Mouse (Mus musculus): Measurements from ENCODE around the gene Tbcel.
A peak's percentile ranks its signal among the peaks of the same experiment; 100 is the strongest.

Gene Tbcel

DNA sequence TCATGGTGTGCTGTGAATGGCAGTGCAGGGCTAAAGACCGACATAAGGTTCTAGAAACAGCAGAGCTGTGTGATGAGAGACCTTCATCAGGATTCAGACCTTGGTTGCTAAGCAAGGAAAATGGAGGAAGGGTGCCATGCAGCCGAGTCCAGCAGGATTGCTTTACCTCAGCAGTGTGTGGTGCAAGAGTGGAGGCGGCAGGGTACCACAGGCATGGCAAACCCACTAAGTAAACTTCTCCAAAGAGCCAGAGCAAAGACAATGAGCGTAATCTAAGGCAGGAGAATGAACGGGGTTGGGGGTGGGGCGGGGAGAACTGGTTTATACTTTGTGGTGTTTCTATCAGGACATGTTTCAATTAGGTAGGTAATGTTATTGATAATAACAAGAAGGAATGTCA is 58.6 kb downstream of the Tbcel start:
- DNase-seq (ENCODE audit: extremely low read depth, low read depth, low spot score) = no peak

GRCm38 (mm10) chr9:42442100-42442499 is 65.5 kb downstream of the Tbcel start:
- DNase-seq (ENCODE audit: extremely low read depth, low read depth, low spot score) = no peak

DNA sequence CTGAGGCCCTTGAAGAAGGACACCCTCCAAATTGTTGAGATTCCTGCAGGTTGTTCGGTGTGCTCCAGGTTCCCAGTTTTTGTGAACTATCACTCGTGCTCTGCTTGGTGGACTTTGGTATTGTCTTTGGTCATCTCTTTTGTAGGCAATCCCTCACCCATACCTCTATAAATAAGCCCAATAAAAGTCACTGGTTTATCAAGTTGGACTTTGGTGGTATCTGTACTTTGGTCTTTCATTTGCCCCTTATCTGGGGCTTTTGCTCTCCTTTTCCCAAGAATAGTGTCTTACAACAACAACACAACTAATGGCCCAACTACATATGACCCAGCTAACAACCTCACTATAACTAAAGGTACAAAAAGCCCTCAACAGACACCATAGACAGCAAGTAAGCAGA is 66.4 kb downstream of the Tbcel start:
- no peak for DNase-seq (ENCODE audit: extremely low read depth, low read depth, low spot score)

- DNase-seq (ENCODE audit: extremely low read depth, low read depth, low spot score) = no peak
Observed at GRCm38 (mm10) chr9:42439446-42439845, 68.2 kb downstream of the Tbcel start.

- no peak for DNase-seq (ENCODE audit: extremely low read depth, low read depth, low spot score)
Observed at GRCm38 (mm10) chr9:42432155-42432554, 75.5 kb downstream of the Tbcel start.

DNA sequence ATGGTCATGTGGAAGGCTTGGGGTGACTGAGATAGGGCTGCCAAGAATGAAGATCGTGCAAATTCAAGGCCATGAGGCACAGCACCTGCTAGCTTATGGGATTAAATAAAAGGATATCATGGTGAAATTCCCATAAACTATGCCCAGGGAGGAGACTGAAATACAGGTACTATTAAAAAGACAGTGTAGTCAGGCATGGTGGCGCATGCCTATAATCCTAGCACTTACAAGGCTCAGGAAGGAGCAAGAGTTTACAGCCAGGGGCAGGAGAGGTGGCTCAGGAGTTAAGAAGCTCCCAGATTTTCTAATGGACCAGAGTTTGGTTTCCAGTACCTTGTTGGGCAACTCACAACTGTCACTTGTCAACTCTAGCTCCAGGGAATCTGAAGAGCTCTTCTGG is 76.0 kb downstream of the Tbcel start:
- DNase-seq (ENCODE audit: extremely low read depth, low read depth, low spot score) = peak; percentile 83

DNA sequence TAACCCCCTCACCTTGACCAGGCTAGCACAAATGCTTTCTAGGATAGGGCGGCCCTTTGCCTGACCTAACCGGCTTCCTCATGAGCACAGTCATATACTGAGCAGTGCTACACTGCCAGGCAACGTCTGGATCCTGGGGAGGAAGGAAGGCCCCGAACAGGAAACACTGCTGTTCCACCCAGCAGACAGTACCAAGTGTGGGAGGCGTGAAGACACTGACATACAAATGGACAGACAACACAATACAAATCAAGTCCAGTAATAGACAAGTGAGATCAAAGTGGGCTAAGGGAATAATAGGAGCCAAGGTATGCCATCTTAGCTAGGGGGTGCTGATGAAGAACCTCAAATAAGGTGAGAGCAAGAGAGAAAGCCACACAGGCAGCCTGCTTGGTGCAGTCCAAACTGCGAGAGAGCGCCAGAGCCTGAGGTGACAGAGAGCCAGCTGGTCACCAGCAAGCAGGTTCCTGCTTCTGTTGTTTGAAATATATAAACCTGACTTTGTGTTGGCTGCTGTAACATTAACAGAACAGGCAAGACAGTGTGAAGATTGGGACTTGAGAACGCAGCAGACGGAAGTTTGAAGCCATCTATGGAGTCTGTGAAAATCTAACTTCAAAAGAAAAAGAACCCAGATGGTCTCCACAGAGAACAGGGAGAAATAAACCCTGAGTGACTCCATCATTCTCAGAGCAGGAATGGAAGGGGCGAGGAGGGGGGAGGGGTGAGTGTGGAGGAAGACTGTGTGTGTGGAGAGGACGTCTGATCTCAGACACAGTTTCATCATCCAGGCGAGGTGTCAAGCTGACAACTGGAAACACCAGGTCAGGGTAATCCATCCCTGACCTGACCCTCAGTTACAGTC is 79.3 kb downstream of the Tbcel start:
- DNase-seq (ENCODE audit: extremely low read depth, low read depth, low spot score) = no peak

DNA sequence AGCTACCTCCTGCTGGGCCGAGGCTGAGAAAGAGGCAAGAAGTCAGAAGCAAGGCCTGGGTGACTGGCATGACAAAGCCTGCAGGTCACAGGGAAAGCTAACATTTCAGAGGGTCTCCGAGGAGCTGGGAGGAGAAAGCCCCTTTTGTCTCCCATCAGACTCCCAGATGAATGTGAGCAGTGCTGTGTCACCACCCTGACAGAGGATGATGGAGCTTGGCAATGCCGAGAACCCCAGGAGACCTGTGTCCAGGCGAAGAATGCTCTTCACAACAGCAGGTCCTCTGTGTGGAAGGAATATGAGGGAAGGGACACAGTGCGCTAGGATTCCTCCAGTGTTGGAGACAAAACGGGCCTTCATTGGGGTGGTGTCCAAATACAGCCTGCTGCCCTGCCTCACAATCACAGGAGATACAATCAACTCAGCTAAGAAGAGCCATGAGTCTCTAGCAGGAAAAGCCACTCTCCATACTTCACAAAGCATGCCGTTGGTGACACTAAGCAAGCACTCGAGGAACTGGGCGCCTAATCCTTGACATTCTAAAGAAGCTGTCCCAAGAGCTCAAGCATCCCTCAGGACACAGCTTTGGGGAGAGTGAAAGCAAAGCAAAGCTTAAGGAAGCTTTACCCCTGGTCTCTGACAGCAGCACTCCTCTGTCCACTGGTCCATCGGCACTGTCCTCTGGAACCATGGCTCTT is 80.8 kb downstream of the Tbcel start:
- DNase-seq (ENCODE audit: extremely low read depth, low read depth, low spot score) = no peak

- DNase-seq (ENCODE audit: extremely low read depth, low read depth, low spot score) = no peak
Observed at GRCm38 (mm10) chr9:42423649-42424048, 84.0 kb downstream of the Tbcel start.

GRCm38 (mm10) chr9:42419687-42420086 is 87.9 kb downstream of the Tbcel start:
- no peak for DNase-seq (ENCODE audit: extremely low read depth, low read depth, low spot score)

DNA sequence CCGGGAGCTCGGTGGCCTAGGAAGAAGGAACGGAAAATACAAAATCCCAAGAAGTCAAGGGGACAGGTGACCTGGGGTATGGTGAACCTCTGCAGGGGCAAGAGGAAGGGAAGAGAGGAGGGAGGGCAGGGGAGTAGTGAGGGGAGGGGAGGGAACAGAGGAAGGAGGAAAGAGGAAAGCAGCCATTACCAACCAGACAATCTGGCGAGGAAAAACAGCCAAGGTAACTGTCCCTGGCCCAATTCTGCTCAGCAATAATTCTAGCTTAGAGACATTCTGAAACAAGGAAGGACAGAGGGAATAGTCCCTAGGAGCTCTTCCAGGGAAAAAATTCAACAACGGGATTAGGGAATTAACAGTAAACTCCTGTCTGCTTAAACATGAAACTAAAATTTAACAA is 88.8 kb downstream of the Tbcel start:
- no peak for DNase-seq (ENCODE audit: extremely low read depth, low read depth, low spot score)

DNA sequence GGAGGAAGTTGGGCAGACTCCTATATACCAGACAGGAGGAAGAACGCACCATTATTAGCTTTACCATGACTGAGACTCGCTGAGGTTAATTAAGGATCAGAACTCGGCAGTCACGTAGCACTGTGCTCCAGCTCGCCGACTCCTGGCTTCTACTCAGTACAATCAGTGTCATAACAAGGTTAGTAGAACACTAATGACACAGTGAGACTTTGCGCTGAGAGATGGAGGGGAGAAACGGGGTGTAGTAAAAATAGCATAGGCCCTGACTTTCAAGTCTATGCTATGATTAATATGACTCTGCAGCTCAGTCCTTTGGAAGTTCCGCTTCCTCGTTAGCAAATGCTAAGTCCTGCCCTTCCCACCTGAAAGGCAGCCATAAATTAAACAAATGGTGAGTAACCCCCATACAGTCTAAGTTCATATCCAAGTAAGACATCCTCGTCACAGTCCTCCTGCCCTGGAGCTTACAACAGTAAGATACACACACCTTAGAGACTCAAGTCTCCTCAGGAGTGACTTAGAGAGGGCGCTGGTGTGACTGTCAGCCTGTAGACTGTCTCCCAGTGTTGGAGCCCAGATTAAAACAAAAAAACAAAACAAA is 90.2 kb downstream of the Tbcel start:
- DNase-seq (ENCODE audit: extremely low read depth, low read depth, low spot score) = no peak

DNA sequence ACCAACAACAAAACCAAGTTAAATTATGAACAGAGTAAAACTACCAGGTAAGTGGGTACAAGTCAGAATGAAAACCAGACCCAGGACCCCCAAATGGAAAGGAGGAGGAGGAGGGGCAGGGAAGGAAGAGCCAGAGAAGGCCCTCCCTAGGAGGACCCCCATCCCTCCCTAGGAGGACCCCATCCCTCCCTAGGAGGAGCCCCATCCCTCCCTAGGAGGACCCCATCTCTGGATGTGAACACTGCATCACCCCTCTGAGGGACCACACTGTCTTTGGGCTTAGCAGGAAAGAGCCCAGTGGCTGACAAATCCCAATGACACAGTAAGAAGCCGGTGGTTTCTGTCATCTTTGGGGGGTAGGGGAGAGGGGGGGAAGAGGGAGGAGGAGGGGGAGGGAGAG is 92.4 kb downstream of the Tbcel start:
- no peak for DNase-seq (ENCODE audit: extremely low read depth, low read depth, low spot score)

DNA sequence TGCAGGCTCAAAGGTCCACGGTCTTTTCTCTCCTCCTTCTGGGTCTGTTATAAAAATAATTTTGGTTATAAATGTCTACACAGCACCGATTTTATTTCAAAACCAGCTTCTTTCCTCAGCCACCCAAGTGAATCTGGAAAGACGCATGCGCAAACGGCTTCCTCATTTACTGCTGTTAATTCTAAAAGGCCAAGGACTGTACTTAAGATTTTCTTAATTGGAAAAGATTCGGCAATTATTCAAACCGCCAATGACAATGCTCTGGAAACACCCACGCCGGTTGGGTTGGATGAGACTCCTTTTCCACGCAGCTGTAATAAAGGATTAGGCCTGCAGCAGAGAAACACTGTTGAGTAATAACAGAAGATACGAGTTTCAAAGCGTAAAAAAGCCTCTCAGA is 94.3 kb downstream of the Tbcel start:
- peak; percentile 8 for DNase-seq (ENCODE audit: extremely low read depth, low read depth, low spot score)

GRCm38 (mm10) chr9:42411296-42411695 is 96.3 kb downstream of the Tbcel start:
- no peak for DNase-seq (ENCODE audit: extremely low read depth, low read depth, low spot score)

DNA sequence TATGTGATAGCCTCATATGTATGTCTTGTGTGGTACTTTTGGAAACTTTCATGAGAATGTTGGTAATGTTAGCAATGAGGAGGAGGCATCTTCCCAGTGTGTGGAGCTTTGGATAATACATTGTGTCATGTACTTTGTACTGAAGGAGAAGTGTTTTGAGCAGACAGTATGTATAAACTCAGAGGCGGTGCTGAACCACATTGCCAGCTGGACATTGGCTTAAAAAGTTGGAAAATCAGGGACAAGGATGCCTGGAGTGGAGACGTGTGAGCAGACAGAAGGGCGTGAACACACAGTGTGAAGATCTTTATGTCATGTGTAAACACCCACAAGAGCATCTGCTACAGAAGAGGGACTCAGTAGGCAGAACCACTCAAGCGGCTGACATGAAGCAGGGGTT is 101.9 kb downstream of the Tbcel start:
- no peak for DNase-seq (ENCODE audit: extremely low read depth, low read depth, low spot score)

- no peak for DNase-seq (ENCODE audit: extremely low read depth, low read depth, low spot score)
Observed at GRCm38 (mm10) chr9:42401486-42401885, 106.1 kb downstream of the Tbcel start.

GRCm38 (mm10) chr9:42399829-42400228 is 107.8 kb downstream of the Tbcel start, which contains the start of gene Tecta:
Gene Tecta, minus strand, starts transcription at chr9:42399929.
- DNase-seq (ENCODE audit: extremely low read depth, low read depth, low spot score) = no peak

DNA sequence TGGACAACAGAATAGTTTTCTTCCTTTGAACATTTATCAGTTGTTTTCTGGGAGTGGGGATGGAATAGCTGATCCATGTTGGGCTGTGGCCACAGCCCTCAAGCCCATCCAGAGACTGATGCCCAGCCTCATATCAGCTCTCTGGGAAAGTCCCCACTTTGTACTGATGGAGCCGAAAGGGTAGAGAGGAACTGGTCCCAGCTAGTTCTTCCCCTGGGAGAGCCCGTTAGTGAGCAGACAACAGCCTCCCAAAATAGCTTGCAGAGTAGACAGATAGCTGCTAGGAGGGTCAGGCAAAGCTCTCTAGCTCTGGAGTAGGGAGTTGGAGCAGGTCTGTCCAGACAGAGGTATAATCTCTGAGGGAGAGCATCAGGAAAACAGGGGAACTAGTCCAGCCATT is 111.5 kb downstream of the Tbcel start:
- no peak for DNase-seq (ENCODE audit: extremely low read depth, low read depth, low spot score)

GRCm38 (mm10) chr9:42394903-42395302 is 112.7 kb downstream of the Tbcel start:
- no peak for DNase-seq (ENCODE audit: extremely low read depth, low read depth, low spot score)

- no peak for DNase-seq (ENCODE audit: extremely low read depth, low read depth, low spot score)
Observed at GRCm38 (mm10) chr9:42394321-42394720, 113.3 kb downstream of the Tbcel start.

DNA sequence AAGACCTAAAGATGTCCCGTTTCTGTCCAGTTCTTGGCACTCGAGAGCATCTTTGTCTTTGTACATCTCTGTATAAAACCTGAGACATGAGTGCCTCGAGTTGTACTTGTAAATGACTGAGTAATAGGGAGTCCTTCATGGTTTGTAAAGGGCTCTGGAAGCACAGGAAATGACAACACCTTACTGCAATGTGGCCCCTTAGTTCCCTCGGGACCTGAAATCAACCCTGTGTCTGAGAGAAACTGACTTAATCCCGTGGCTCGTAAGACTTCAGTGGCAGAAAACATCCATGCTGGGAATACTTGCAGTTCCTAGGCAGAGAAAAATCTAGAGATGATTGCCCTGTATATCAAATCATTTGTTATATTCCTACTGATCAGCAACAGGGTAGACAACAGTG is 114.7 kb downstream of the Tbcel start:
- no peak for DNase-seq (ENCODE audit: extremely low read depth, low read depth, low spot score)
